Mouse (Mus musculus) layer of hippocampus, adult 11-12 months (tissue): ENCODE results near the gene Trio.
A peak's percentile ranks its signal among the peaks of the same experiment; 100 is the strongest.
"Not testable (repeated sequence)": the region's sequence is repeated elsewhere in the genome, so short reads cannot be mapped to it uniquely, and the experiment has no call there.

Source experiments
- DNase-seq: peaks from one replicate; pipeline ENCODE4 v3.0.0; 2022; ENCODE audit warnings: low spot score

Trio gene

GRCm38 (mm10) chr15:27831646-27832045 is 194.0 kb downstream of the Trio start:
- peak; percentile 70 for DNase-seq

GRCm38 (mm10) chr15:27827871-27828270 is 197.8 kb downstream of the Trio start:
- not testable (repeated sequence) for DNase-seq

- no peak for DNase-seq
Observed at GRCm38 (mm10) chr15:27826886-27827285, 198.8 kb downstream of the Trio start.

- no peak for DNase-seq
Observed at GRCm38 (mm10) chr15:27826048-27826637, 199.5 kb downstream of the Trio start.

GRCm38 (mm10) chr15:27825390-27825789 is 200.3 kb downstream of the Trio start:
- DNase-seq: no peak

GRCm38 (mm10) chr15:27823581-27823980 is 202.1 kb downstream of the Trio start:
- peak; percentile 60 for DNase-seq

GRCm38 (mm10) chr15:27822461-27822860 is 203.2 kb downstream of the Trio start:
- no peak for DNase-seq

- DNase-seq: no peak
Observed at GRCm38 (mm10) chr15:27821651-27822364, 203.8 kb downstream of the Trio start.

- DNase-seq: no peak
Observed at GRCm38 (mm10) chr15:27817096-27817495, 208.6 kb downstream of the Trio start.

- DNase-seq: no peak
Observed at GRCm38 (mm10) chr15:27814677-27815391, 210.8 kb downstream of the Trio start.

- DNase-seq: no peak
Observed at GRCm38 (mm10) chr15:27810793-27811488, 214.7 kb downstream of the Trio start.

GRCm38 (mm10) chr15:27810262-27810661 is 215.4 kb downstream of the Trio start:
- DNase-seq: no peak

- DNase-seq: peak; percentile 71
Observed at GRCm38 (mm10) chr15:27808596-27809276, 216.9 kb downstream of the Trio start.

GRCm38 (mm10) chr15:27806219-27806618 is 219.4 kb downstream of the Trio start:
- DNase-seq: no peak

- peak; percentile 8 for DNase-seq
Observed at GRCm38 (mm10) chr15:27805654-27806053, 220.0 kb downstream of the Trio start.

GRCm38 (mm10) chr15:27804447-27804846 is 221.2 kb downstream of the Trio start:
- DNase-seq: peak; percentile 14

- DNase-seq: peak; percentile 6
Observed at GRCm38 (mm10) chr15:27803568-27804345, 221.9 kb downstream of the Trio start.

GRCm38 (mm10) chr15:27802243-27802642 is 223.4 kb downstream of the Trio start:
- peak; percentile 64 for DNase-seq

GRCm38 (mm10) chr15:27801177-27801576 is 224.5 kb downstream of the Trio start:
- no peak for DNase-seq

- no peak for DNase-seq
Observed at GRCm38 (mm10) chr15:27797480-27798155, 228.0 kb downstream of the Trio start.

GRCm38 (mm10) chr15:27796868-27797222 is 228.8 kb downstream of the Trio start:
- DNase-seq: no peak
